Comparison of ENCODE assay signal across 15 mouse cellular contexts in the genomic region with DNA sequence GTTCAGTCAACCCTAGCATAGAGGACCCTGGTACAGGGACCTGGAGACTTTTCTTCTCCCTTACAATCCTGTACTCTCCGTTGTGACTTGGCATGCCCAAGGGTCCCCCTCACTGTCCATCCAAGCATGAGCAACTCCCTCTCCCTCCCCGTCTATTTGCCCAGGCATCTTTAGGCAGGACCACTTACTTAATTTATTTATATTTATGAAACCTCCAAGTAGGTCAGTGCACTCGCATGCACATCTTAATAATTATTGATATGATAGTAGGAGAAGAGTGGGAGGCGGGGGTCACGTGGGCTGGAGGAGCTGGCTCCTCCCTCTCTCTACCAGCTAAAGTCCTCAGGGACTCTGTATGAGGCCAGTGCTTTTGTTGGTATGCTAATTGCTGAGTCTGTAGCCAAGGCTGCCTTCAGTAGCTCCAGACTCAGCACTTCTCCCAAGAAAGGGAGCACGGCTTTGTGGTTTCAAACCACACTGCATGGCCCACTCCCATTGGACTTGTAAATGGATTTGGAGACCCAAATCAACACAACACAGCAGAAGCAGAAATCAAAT.
DNase-seq lines count a peak whose midpoint lies in the region; ATAC-seq lines count a peak whose summit lies in the region.
"Had no signal": no experiment of that assay in that cellular context is flagged by ENCODE, and none has a peak within 500 bp of the region (broad histone marks: within the 10 kb centered on the region; RNA-seq: fewer than 3 reads in every experiment).

No protein-coding gene starts in this region.

- no peaks in the 10 kb centered on the region for H3K27me3 ChIP-seq in forebrain, embryonic 14.5 days (replicated peaks; ENCODE audit: control insufficient read depth, insufficient read depth, low read length)
- H3K27me3 ChIP-seq in midbrain, embryonic 10.5 days (ENCODE audit: low read depth, poor library complexity, severe bottlenecking): no peaks in the 10 kb centered on the region
- H3K27me3 ChIP-seq: liver, embryonic 15.5 days had no signal

- DNase-seq in embryo, embryonic 11 days: peak; percentile 34
- no peak for DNase-seq in embryo, embryonic 10 days (ENCODE audit: low spot score)
- DNase-seq in forebrain, embryonic 14.5 days (ENCODE audit: low spot score): peak; percentile 80
- DNase-seq in midbrain, embryonic 10.5 days (ENCODE audit: low spot score): no peak
- peak; percentile 71 for DNase-seq in retina, embryonic 14.5 days (ENCODE audit: low spot score)
- no peak for DNase-seq in cerebellum, adult 9-11 months
- DNase-seq in spleen, postnatal 14 days (ENCODE audit: low spot score in 2 of 2): no peak
- DNase-seq in spleen, adult 18-20 months: no peak
- DNase-seq: cerebellum, postnatal 14 days; heart, adult 11 months; heart, postnatal 14 days; kidney, adult 18-20 months had no signal

- H3K9ac ChIP-seq in forebrain, embryonic 14.5 days (ENCODE audit: low read length): no peak overlapping the region
- H3K9ac ChIP-seq: liver, embryonic 15.5 days had no signal

- H3K4me3 ChIP-seq in forebrain, embryonic 14.5 days (ENCODE audit: low read depth, low read length): no peak overlapping the region
- H3K4me3 ChIP-seq in midbrain, embryonic 10.5 days: no peak overlapping the region
- H3K4me3 ChIP-seq: limb, embryonic 10.5 days; liver, embryonic 15.5 days; megakaryocyte, embryonic 14.5 days had no signal

- no peak overlapping the region for H3K4me2 ChIP-seq in forebrain, embryonic 14.5 days (ENCODE audit: low read length)
- H3K4me2 ChIP-seq: liver, embryonic 15.5 days had no signal

- 28% methylated on average over 6 of the region's 6 CpGs for WGBS in forebrain, embryonic 14.5 days
- 54% methylated on average over 6 of the region's 6 CpGs for WGBS in midbrain, embryonic 10.5 days

- peak overlapping the region; percentile 10; the same call in 1 of the 2 replicates for H3K27ac ChIP-seq in forebrain, embryonic 14.5 days (ENCODE audit: low read depth, low read length)
- H3K27ac ChIP-seq in midbrain, embryonic 10.5 days (replicated peaks): peak overlapping the region; percentile 77
- H3K27ac ChIP-seq: limb, embryonic 10.5 days; liver, embryonic 15.5 days had no signal

- ATAC-seq in forebrain, embryonic 14.5 days: peak; percentile 84

- H3K4me1 ChIP-seq in forebrain, embryonic 14.5 days (ENCODE audit: control insufficient read depth, insufficient read depth, low read length): peaks cover 22% of the 10 kb centered on the region
- H3K4me1 ChIP-seq in midbrain, embryonic 10.5 days: peaks cover 12% of the 10 kb centered on the region
- H3K4me1 ChIP-seq: limb, embryonic 10.5 days; liver, embryonic 15.5 days; megakaryocyte, embryonic 14.5 days had no signal

- H3K36me3 ChIP-seq in forebrain, embryonic 14.5 days (ENCODE audit: control insufficient read depth, insufficient read depth, low read length): no peaks in the 10 kb centered on the region
- no peaks in the 10 kb centered on the region for H3K36me3 ChIP-seq in midbrain, embryonic 10.5 days
- H3K36me3 ChIP-seq: limb, embryonic 10.5 days; liver, embryonic 15.5 days had no signal

- no peaks in the 10 kb centered on the region for H3K9me3 ChIP-seq in forebrain, embryonic 14.5 days (replicated peaks; ENCODE audit: control insufficient read depth, low read length)
- H3K9me3 ChIP-seq in midbrain, embryonic 10.5 days (replicated peaks): no peaks in the 10 kb centered on the region
- H3K9me3 ChIP-seq: limb, embryonic 10.5 days; liver, embryonic 15.5 days had no signal

Comparison
In these comparisons a context has a peak if more than half of its experiments do, and no peak if none do; other contexts are left out.
1. DNase-seq: peak in embryo, embryonic 11 days (single experiment), forebrain, embryonic 14.5 days (single experiment) and retina, embryonic 14.5 days (single experiment); none in embryo, embryonic 10 days (single experiment), midbrain, embryonic 10.5 days (single experiment), cerebellum, adult 9-11 months (single experiment), spleen, postnatal 14 days (0 of 2) and spleen, adult 18-20 months (0 of 2).